In the genomic region with DNA sequence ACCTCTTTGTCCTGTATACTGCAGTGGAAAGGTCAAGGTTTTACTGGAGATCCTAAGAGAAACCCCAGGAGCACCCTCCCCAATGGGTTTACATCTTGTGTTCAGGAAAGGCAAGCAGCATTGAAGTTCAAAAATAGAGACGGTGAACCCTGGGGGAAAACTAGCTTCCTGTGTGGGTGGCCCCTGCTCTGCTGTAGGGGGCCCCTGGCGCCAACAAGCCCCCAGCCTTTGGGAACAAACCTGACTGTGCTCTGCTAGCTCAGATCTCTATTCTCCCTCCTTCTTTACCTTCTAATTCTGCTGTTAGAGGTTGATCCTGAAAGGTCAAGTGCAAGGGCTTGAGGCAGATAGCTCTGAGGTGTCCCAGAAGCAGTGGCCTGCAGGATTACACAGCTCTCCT, we compare ENCODE assay signal across 15 mouse cellular contexts.
"Had no signal": no experiment of that assay in that cellular context is flagged by ENCODE, and none has a peak within 500 bp of the region (broad histone marks: within the 10 kb centered on the region; RNA-seq: fewer than 3 reads in every experiment).

No protein-coding gene starts in this region.

- H3K4me1 ChIP-seq: midbrain, embryonic 10.5 days; midbrain, embryonic 13.5 days; midbrain, embryonic 15.5 days; neural tube, embryonic 13.5 days; neural tube, embryonic 15.5 days had no signal

- H3K4me3 ChIP-seq: liver, embryonic 13.5 days; liver, embryonic 15.5 days; lung, embryonic 15.5 days; midbrain, embryonic 10.5 days; midbrain, embryonic 13.5 days; midbrain, embryonic 15.5 days; myocyte; neural tube, embryonic 13.5 days; neural tube, embryonic 15.5 days had no signal

- H3K27ac ChIP-seq: liver, embryonic 13.5 days; liver, embryonic 15.5 days; lung, embryonic 15.5 days; midbrain, embryonic 10.5 days; midbrain, embryonic 13.5 days; midbrain, embryonic 15.5 days; neural tube, embryonic 13.5 days; neural tube, embryonic 15.5 days had no signal

- DNase-seq: liver; liver, embryonic 13.5 days; liver, postnatal 0 days; lung, adult 2 months; lung, postnatal 4 days; retina, postnatal 1 day; right cerebral cortex, adult 18-20 months had no signal

- H3K9me3 ChIP-seq: liver, embryonic 13.5 days; liver, embryonic 15.5 days; lung, embryonic 15.5 days; midbrain, embryonic 10.5 days; midbrain, embryonic 13.5 days; midbrain, embryonic 15.5 days; neural tube, embryonic 13.5 days; neural tube, embryonic 15.5 days had no signal

- H3K27me3 ChIP-seq: liver, embryonic 13.5 days; liver, embryonic 15.5 days; lung, embryonic 15.5 days; midbrain, embryonic 13.5 days; midbrain, embryonic 15.5 days; neural tube, embryonic 13.5 days; neural tube, embryonic 15.5 days had no signal

- H3K36me3 ChIP-seq: liver, embryonic 13.5 days; liver, embryonic 15.5 days; lung, embryonic 15.5 days; midbrain, embryonic 10.5 days; midbrain, embryonic 13.5 days; midbrain, embryonic 15.5 days; neural tube, embryonic 13.5 days; neural tube, embryonic 15.5 days had no signal
